Mouse (Mus musculus) brain, embryonic 14.5 days (tissue): Measurements from ENCODE around the gene Slc22a22. TPM values are rescaled to one million over a fixed set of nuclear protein-coding genes. Genes with fewer than 3 reads are reported as not detected.

Experiments
- DNase-seq: peaks from one replicate; pipeline ENCODE4 v3.0.0-alpha.2; 2011; ENCODE audit warnings: low read depth
- CTCF ChIP-seq: fragments of 200-500 bp; IDR thresholded peaks from 2 replicates; pipeline ENCODE4 v1.5.1; 2012; ENCODE audit warnings: inconsistent platforms, mild to moderate bottlenecking, moderate library complexity, borderline replicate concordance; ENCODE audit not compliant: insufficient read depth, insufficient read length; ENCODE audit errors: extremely low read depth
- POLR2A ChIP-seq: fragments of 200-500 bp; IDR thresholded peaks from 2 replicates; pipeline ENCODE4 v1.6.1; 2012; ENCODE audit warnings: mild to moderate bottlenecking, inconsistent platforms, borderline replicate concordance; ENCODE audit not compliant: poor library complexity, insufficient read depth, insufficient read length, severe bottlenecking; ENCODE audit errors: extremely low read depth
- polyA plus RNA-seq: library from polyadenylated mRNA; depleted of rRNA; stranded (reverse); fragments of >200 nt; gene quantifications from 2 replicates; pipeline ENCODE4 v1.2.3, GENCODE M21; 2012; rRNA removed

The Slc22a22 gene
- not detected in 2 replicates for polyA plus RNA-seq

DNA sequence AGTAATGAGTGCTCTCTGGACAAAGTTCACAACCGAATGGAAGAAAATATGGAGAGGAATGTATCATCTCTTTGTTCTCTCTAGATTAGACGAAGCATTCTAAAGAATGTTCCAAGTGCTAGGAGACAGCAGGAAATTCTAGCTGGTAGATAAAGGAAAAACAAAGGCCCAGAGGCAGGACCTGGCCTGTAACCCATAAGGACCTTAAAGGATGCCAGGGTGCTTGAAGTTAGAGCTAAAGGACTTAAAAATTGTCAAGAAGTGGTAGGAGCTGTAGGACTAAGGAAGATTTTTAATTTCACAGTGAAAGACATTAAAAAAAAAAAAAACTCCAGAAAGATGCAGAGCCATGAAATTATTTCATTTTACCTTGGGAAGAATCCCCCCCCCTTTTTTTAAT, at the start of gene Slc22a22:
Gene Slc22a22 (minus strand): TSS at position 101 of the 400 bp plus-strand sequence.
- TF ChIP-seq POLR2A, result no peak
- TF ChIP-seq CTCF, result no peak
- no peak for DNase-seq

DNA sequence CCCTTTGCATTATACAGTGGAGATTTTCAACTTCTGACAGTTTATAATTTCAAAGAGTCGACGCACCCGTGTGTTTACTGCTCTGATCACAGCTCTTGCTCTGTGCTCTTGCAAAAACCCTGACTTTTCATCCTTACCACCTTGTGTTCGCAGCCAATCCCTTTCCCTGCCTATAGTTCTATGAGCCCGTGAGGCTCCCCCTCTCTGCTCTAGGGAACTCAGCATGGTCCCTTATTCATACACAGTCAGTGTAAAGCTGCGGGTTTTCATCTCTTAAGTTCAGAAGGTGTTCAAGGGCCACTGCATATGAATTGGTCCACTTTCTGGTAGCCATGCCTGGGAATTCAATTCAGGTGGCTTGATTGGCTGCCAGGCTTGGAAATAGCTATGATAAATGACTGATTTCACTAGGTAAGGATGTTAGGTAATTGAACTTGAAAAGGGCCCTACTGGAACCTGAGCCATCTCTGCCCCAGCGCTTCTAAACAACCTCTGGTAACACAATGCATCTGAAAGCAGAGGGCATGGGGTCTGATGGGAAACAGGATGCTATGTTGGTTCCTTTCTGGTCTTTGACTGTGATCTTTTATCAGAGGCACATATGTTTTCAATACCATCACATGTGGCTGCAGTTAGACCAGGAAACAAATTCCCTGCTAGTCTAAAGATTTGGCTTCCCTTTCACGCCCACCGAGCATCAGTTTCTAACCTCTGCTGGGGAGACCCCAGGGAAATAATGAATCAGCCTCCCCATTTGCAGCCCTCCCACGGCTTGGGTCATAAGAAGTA, 46.3 kb upstream of the Slc22a22 start:
- TF ChIP-seq CTCF (no peak), POLR2A (no peak)
- peak; percentile 33 for DNase-seq

DNA sequence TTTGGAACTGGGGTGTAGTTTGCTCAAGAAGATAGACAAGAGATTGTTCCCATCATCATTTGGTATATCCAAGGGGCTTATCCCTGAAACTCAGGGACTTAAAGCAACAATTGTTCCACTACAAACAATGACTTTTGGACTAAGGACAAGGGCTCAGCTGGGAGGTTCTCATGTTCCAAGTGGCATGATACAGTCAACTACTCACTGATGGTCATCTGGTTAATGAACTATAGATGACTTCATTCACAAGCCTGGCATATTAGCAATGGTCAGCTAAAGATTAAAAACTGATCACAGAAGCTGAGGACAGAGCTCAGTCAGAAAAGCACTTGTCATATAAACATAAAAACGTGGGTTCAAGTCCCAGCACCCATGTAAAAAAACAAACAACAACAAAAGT, 44.7 kb upstream of the Slc22a22 start:
- no peak for DNase-seq
- no peak for TF ChIP-seq POLR2A
- no peak for TF ChIP-seq CTCF

DNA sequence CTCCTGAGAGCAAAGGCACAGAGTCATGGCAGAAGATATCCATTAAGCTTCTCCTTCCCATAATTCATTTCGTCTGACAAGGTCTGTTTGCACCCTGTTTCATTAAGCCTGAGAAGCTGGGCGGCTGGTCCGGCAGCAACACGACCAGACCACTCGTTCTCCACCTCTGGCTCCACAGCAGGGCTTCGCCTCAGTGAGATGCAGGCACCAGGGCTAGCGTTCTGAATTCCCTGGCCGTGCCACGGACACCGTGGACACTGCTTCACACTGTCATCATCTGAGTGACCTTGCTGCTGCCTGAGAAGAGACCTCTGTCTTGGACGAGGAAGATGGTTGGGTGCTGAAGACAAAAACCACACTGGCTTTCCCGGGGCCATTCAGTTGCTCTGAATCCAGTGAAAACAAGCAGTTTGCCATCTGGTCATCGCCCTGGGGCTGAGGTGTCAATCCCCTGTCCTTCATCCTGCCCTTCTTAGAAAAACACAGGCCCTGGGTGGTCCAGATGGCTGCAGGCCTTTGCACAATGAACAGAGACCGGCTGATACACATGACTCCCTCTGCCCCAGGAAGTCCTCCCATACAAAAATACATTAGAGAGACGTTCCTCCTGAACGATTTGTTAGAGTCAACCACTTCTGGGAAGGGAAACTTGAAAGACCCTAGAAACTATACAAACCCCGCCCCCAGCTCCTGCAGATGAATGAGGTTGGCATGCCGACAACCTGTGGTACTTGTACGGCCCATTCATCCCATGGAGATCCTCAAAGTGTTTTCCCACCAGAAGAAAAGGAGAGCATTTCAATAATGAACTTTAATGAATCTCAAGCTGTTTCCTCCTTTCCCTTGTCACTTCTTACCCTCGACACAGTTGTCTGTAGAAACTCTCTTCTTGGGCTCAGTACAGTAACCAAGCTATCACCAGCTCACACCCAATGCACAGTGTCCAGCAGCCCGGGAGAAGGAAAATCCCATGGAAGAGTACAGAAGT, 32.1 kb upstream of the Slc22a22 start:
- TF ChIP-seq CTCF (no peak), POLR2A (no peak)
- peak; percentile 52 for DNase-seq

DNA sequence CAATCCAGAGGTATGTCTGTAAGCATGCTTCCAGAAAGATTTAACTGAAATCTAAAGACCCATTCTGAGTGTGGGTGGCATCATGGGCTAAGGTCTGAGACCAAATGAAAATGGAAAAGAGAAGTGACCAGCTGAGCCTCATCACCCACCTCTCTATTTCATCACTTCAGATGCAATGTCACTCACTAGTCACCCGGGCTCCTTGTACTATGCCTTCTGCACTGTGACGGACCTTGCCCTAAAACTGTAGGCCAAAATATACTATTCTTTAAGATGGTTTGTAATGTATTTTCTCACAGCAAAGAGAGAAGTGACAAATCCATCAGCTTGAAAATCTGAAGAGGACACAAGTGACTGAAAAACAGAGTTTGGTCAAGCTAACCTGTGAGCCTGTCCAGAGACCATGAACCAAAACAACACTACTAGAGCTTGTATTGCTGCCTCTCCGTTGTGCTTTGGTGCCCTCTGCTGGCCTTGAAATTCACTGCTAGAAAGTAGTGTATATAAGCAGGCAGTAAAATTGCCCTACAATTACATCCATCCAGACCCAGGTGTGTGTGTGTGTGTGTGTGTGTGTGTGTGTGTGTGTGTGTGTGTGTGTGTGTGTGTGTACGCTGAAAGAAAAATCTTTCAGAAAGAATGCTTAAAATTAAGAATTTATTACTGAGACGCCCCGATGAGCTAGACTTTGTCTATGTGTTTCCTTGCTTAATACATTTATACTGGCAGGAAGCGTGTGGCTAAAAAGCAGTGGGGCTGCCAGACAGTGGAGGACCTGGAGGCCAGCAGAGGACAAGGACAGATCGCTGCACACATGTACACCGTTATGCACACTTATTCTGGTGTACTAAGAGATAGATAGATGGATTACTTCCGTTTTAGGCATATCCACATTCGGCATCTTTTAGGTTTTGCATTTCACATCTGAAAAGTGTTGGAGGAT, 31.1 kb upstream of the Slc22a22 start:
- peak; percentile 88 for DNase-seq
- TF ChIP-seq POLR2A, result no peak
- peak; percentile 81 for TF ChIP-seq CTCF

DNA sequence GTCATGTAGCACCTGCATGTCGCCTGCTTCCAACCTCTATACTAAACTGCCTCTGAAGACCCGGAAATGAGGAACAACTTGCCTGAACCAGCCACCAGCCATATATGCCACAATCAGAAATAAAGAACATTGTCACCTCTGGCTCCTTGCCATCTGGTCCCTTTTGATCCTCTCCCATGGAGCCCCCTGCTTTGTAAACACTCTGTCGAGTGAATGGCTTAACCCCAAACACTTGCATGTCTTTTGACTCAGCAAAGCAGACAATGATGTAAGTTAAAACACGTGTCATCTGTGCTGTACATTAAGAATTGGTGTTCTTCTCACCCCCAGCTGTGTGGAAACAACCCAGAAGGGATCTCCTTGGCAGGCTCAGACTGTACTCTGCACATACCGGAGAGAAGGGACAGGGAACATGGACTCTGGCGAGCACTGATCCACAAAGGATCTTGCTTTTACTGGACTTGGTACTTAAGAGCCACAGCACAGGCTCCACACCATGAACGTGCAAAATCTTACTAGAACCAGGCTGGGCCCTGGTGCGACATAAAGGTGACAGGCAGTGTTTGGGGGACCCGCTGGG, 26.8 kb upstream of the Slc22a22 start:
- DNase-seq, result peak; percentile 25
- no peak for TF ChIP-seq POLR2A
- TF ChIP-seq CTCF, result no peak

DNA sequence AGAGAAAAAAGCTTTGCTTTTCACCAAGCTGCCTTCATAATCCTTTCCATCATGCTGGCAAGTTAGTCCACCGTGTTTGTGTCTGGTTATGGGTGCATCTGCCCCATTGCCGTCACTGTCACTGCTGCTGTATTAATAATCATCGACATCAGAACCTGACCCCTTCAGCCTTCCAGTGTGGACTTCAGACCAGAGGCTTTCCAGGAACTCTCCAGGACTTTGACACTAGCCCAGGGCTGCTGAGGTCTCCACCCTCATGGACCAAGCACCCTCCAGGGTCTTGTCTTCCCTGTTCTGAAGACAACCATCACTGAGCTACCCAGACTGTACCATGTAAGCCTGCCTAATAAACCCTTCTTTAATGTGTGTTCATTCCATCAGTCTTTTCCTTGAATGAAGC, 26.2 kb upstream of the Slc22a22 start:
- DNase-seq, result no peak
- TF ChIP-seq POLR2A (no peak), CTCF (no peak)

DNA sequence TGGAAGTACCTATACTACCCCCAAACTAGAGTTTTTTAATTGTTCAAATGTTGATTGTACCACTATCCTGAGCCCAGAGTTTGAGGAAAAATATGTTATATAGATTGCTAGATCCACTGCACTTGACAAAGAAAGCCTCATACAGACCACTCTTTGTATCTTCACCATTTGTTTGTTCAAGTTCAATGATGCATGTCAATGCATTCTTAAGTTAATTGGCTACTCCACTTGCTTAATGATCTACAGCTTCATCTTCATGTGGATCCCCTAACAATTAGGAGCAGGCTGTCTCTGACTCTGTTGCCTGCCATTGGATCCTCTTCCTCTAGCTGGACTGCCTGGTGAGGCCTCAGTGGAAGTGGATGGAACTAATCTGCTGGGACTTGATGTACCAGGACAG, 24.1 kb upstream of the Slc22a22 start:
- DNase-seq, result no peak
- TF ChIP-seq CTCF (no peak), POLR2A (no peak)

DNA sequence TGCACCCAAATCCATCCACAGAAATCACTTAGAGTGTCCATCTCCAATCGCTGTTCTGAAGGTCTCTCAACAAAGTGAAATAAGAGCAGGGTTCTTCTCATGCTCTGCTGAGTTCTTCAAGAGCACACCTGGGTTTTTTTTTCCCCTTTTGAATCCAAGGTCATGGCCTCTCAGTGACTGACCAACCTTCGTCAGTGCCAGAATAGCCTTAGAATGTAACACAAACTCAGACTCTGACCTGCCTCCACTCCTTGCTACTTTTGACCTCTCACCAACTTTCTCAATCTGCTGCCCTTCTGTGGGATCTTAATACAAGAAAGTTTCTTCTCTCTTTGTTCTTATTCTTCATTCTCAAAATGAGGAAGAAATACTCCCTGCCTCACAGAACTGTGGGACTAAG, 18.7 kb upstream of the Slc22a22 start:
- DNase-seq, result no peak
- TF ChIP-seq POLR2A, result no peak
- TF ChIP-seq CTCF, result no peak

DNA sequence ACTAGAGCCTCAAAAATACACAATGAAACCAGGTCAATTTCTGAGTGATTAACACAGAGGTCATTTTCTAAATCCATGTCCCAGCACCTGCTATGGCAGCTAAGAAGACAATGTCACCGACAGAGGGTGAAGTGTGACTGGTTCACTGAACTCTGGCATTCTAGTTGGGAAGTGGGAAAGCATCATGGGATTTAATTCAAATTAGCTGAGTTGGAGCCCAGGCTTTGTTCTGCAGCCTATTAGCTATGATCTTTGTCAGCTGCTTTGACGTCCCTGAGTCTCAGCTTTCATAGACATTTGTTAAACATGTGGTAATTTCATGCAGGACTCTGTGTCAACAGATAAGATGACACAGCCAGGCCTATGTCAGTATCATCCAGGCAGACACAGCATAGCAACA, 5.1 kb upstream of the Slc22a22 start:
- peak; percentile 10 for DNase-seq
- no peak for TF ChIP-seq CTCF
- TF ChIP-seq POLR2A, result no peak
